Mouse (Mus musculus): ENCODE measurements around the gene Rbm3.

DNA sequence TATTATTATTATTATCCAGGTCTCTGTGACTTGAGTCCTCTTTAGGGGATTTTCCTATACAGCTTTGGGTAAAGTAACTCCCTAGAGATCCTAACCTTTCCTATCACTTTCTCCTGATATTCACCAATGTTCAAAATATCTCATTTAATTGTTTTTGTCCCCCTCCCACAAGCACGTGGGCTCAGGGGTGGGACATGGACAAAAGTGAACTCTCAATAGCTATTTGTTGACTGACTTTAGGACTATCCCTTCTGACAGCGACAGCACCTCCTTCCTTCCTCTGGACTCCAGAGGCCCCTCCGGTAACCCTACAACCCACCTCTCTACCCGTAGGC is 29.5 kb upstream of the Rbm3 start:
- TF ChIP-seq POLR2A (IDR thresholded peaks at IDR 0.05; ENCODE audit: borderline replicate concordance, insufficient read depth, low read length) (no peak), CTCF (IDR thresholded peaks at IDR 0.05; ENCODE audit: borderline replicate concordance, insufficient read depth, low read depth, low read length) (no peak)
